Mouse (Mus musculus): ENCODE results near the gene Vmn2r113. TPM values are rescaled to one million over a fixed set of nuclear protein-coding genes. Genes with fewer than 3 reads are reported as not detected.
"Not testable (repeated sequence)": the region's sequence is repeated elsewhere in the genome, so short reads cannot be mapped to it uniquely, and the experiment has no call there.

Gene Vmn2r113
- polyA plus RNA-seq (2012; rRNA removed) = not detected in 2 replicates

DNA sequence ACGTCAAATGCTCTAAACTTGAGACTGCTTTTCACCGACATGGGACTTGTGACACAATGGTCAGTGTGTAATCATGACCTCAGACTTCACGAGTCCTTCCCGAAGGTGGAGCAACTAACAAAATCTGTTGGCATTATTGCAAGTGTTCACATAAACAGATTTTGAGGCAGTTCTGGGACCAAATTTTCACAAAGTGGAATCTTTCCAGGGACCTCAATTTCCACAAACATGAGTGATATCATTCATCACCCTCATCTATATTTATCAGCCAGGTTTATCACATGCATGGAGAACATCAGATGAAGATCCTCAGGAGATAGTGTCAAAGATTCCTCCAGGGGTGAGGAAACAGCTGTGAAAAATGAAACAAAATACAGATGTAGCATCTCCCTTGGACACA lies at the start of gene Vmn2r113:
TSS of gene Vmn2r113 (plus strand) at position 301 of the 400 bp plus-strand sequence.
- not testable (repeated sequence) for H3K27me3 ChIP-seq (ENCODE audit: control insufficient read depth, insufficient read depth, low read length); H3K4me1 ChIP-seq (ENCODE audit: control insufficient read depth, insufficient read depth, low read length); H3K4me3 ChIP-seq (replicated peaks; ENCODE audit: insufficient read depth, low read depth, low read length); DNase-seq; H3K27ac ChIP-seq (ENCODE audit: insufficient read depth, low read length)
- no CpG with 5 or more reads among the region's 4 CpGs for WGBS

Other genes starting within 250 kb of the Vmn2r113 start
- gene Zfp945, start 75.8 kb upstream of the Vmn2r113 start, polyA plus RNA-seq (2012; rRNA removed) = 3.7 and 3.8 TPM in 2 replicates
- gene Vmn2r-ps130, start 118.2 kb downstream of the Vmn2r113 start, polyA plus RNA-seq (2012; rRNA removed) = not detected in 2 replicates